Mouse (Mus musculus) left cerebral cortex, adult 9 months (tissue): ENCODE measurements around the gene Spib.
A peak's percentile ranks its signal among the peaks of the same experiment; 100 is the strongest.

ENCODE experiments used
- DNase-seq, 2 experiments: peaks; one replicate each; pipeline ENCODE4 v3.0.0; 2022; ENCODE audit warnings: low spot score in 2 of 2

The Spib gene

DNA sequence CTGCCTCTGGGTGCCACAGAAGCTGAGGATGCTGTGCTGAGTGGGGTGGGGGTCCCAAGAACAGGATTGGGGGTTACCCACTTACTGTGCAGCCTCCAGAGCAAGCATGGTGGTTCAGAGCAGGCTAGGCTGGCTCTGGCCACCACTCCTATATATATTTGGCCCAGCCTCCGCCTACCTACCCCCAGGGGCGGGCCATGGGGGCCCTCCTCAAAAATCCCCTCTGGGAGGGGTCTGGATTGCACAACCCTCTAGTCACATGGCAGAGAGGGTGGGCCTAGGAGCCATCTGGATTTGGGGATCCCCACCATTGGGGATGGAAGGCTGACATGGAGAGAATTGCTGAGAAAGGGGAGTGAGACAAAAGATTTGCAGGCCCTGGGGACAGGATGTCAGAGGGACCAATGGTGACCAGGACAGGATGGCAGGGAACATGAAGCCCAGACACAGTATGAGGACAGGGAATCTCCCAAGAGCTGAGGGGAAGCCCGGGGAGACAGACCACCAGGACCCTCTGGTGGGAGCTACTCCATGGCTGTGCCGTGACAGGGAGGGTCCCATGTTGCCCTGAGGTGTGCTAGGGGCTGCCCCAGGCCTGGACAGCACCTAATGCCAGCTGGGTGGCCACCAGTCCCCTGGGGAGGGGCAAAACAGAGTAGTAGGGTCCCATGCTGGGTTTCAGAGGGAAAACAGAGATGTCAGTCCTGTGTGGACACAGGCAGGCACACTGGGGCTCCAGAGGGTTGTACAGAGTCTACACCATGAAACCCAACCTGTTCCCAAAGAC, at the start of gene Spib:
Gene Spib, minus strand, starts transcription at position 126 of the 787 bp plus-strand sequence.
- no peak for DNase-seq

DNA sequence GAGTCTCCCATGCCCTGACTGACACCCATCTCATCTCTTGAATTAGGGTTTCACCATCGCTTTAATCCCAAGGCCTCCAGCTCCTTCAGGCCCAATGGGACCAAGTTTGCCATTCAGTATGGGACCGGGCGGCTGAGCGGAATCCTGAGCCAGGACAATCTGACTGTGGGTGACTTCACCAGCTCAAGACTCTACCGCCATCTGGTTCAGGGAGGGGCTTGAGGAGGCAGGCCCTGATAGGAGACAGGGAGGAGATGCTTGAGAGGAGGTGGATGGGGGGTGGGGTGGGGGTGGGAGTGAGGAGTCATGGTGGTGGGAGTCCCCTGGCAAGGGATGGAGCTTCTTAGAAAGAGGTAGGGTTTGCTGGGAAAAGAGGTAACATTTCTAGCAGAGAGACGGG, 49.8 kb upstream of the Spib start:
- DNase-seq, result no peak

DNA sequence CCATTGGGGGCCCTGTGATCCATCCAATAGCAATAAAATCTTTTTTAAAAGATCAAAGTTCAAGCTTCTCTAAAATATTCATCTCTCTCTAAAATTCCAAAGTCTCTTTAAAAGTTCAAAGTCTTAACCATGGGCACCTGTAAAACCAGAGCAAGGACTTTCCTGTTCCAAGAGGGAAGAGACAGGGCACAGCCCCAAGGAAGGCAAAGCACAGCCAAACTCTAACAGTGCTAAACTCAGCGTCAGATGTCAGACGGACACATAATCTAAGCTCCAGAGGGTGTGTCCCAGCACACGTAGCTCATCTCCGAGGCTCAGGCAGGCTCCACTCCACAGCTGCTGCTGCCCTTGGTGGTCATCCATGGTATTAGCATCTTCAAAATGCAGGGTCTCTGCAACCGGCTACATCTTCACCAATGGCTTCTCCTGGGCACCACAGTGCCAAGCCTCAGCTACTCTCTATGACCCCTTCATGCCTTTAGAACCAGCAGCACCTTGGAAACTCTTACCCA, 44.5 kb upstream of the Spib start:
- no peak for DNase-seq

DNA sequence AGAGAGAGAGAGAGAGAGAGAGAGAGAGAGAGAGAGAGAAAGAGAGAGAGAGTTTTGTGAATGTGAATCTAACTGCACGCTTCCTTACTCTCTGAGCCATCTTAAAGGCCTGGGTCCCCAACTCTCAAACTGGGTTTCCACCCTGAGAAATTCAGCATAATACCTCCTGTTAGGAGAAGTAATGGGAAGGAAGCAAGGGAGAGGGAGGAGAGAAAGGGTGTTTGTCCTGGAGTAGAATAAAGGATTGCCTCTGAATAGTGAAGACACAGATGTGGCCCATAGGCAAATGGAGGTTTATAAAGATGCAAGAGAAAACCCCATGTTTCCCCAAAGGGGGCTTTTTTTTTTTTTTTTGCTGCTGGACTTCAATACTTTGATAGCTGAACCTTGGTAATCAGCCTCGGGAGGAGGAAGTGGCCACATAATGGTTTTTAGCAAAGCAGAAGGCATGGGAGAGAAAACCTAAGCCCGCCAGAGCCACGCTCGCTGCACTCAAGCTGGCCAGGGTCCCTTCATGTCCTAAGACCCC, 41.1 kb upstream of the Spib start:
- DNase-seq, result no peak

DNA sequence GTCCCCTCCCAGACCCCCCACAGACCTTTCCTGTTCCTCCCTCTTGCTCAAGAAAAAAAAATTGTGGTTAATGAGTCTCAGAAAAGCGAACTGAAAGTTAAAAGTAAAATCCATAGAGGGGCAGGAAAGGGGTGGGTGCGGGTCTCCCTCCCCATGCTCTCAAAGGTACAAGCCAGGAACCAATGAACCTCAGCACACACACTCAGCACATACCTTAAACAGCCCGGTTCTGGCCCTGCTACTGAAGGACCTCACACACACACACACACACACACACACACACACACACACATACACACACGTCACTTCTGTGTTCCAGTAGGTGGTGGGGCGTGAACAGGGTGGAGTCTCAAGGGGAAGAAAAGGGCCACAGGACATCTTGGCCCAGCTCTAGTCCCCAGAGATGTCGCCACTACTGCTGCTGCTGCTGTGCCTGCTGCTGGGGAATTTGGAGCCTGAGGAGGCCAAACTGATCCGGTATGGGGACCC, 40.4 kb upstream of the Spib start, which contains the start of gene Napsa:
Gene Napsa, plus strand, starts transcription at position 168 of the 489 bp plus-strand sequence.
- no peak for DNase-seq

DNA sequence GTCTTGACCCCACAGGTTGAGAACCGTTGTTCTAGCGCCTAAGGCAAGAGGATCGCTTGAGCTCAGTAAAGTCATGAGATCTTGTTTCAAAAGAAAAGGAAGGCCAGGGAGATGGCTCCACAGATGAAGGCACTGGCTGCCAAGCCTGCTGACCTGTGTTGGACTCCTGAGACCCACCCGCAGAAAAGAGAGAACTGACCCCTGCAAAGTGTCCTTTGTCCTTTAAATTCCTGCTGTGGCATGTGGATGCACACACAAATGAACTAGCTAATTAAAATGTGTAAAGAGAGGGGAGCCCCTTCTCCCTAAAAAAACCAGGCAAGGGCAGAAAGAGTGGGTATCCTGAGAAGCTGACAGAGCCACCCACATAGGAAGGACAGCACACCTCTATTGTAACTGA, 39.9 kb upstream of the Spib start:
- DNase-seq, result no peak

DNA sequence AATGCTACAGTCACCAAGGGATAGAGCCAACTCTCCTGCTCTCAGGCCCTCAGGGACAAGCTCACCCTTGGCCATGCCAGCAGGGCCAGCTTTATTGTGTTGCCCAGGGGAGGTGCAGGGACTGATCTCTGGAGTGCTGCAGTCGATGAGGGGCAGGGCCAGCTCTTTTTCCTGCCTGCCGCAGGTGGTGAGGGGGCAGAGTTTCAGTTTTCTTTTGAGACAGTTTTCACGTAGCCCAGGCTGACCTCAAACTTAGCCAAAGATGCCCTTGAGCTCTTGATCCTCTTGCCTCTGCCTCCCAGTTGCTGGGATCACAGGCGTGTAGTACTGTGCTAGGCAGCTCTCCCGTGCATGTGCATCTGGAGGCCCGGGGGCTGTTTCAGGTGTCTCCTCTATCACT, 39.1 kb upstream of the Spib start:
- no peak for DNase-seq

DNA sequence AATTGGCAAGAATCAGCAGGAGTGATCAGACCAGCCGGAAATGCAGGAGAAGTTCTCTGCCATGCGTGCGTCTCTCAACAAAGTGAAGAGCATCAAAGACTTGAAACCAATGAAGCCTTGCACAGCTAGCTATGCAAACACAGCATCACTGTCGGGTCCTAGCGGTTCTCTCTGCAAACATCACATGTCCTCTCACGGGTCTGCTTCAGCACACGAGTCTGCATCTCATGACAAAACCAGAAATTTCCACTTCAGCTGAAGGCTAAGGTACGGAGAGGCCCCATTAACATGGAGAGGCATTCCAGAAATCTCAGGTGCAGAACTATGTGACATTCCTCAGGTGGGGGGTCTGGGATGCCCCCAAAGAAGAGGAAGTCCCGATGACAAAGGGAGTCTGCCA, 36.9 kb upstream of the Spib start:
- DNase-seq, result no peak

DNA sequence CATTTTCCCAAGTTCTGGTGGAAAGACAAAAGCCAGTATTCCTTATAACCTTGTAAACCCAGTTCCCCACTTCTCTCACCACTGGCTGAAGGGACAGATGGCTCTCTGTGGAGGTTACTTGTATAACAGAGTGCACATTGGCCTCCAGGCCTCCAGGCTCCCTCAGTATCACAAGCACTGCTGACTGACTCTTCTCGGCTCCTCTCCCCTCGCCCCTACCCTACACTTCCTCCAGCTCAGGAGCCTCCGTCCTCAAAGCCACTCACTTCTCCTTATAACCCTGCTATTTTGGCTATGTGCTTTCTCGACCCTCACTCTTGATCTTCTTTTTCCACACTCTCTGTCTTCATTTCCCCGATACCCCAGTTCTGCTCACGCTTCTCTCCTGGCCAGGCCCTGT, 33.5 kb upstream of the Spib start:
- DNase-seq, result no peak

DNA sequence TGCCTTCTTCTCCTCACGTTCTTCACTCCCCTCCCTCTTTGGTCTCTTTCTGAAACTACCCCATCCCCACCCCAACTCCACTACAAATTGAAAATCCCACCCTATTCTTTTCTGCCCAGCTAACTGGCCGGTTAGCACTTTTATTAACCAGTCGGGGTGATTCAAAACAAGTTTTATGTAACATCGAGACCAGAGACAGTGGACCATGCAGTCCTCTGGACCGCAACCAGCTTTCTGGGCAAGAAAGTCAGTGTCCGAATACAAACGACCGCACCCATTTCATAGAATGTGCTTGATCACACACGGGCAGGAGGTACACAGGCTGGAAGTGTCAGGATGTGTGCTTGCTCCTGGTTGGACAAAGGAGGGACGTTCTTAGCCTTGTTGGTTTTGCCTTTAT, 32.6 kb upstream of the Spib start:
- no peak for DNase-seq

DNA sequence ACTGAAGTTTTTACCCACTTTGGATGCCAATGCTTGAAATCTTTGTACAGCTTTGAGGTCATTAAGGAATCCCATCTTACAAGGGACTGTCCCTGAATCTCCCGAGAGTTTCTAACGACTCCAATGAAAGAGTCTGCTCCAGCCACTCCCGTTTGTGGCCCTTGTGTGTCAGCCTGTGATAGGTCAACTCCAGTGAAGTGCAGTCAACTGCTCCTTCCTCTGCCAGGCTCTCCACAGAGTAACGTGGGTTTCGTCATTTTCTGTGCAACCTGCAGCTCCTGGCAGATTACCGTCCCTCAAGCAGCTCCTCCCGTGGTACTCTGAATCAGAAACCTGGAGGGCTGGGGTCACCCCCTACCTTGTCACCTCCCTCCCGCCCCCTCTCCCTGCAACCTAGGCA, 31.4 kb upstream of the Spib start:
- DNase-seq, result no peak

DNA sequence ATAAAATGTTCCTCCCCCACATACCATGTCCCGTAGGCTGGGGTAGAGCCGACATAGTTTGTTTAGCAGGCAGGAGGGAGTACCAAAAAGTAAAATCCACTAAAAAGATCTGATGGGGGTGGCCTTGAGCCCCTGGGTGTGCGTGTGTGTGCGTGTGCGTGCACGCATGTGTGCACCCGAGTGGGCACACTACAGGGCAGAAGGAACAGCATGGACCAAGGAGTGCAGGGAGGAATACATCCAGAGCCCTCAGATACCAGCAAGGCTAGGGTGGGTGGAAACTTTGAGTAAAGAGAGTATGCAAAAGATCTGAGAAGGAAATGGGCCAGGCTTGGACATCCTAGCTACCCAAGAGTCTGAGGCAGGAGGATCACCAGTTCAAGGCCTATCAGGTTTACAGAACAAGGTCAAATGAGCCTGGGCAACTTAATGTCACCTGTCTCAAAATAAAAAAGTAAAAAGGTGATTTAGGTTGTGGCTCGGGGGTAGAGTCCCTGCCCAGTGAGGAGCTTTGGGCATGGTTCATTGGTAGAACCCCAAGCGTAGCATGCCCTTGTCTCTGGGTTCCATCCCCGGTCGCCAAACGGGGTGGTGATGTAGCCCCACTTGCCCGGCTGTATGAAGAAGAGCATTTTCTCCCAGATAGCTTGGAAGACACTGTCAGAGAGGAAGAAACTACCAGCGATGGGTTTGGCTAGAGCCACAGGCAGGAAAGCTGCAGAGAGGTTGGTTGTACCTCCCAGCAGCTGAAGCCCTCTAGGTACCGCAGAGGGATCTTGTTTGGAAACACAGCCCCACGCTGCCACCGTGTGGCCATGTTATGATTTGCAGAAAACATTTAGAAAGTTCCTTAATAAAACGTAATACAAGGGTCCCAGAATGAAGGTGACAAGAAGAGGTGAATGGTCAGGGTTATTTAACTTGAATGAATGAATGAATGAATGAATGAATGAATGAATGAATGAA, 28.8 kb upstream of the Spib start:
- peak in 1 of 2 experiments; percentile 82 for DNase-seq

DNA sequence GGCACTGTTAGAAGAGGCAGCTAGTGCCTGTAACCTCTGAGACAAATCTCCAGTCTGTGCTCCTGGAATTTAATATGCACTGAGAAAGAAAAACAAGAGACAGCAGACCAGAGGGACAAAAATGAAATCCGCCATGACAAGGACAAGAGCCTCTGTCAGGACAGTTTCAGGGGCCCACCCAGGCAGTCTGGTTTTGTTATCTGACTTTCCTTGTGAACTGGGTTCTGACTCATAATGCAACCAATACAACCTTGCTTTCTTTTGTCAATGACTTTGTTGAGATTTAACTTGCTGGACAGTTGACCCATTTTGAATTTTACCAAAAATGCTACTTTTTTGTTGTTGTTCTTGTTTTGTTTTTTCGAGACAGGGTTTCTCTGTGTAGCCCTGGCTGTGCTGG, 25.8 kb upstream of the Spib start:
- DNase-seq, result no peak

DNA sequence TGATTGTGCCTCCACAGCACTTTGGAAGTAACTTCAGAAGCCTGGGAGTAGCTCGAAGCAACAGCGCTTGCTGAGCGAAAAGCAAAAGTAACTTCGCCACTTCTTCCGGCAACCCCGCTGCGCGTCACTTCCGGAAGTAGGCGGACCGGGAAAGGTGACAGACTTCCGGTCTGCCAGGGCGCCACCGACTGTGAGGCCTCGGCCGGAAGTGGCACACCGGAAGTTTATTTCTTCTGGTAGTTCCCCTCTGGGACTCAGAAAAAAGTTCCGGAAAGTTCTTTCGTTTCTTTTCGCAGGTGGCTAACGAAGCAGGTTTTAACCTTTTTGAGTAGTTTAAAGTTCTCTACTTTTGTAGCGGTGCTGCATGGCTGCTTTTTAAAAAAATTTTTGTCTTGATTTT, 22.0 kb upstream of the Spib start, which contains the start of gene Nr1h2:
Gene Nr1h2, minus strand, starts transcription at position 126 of the 400 bp plus-strand sequence.
- DNase-seq, result peak; percentile 79 to 96

DNA sequence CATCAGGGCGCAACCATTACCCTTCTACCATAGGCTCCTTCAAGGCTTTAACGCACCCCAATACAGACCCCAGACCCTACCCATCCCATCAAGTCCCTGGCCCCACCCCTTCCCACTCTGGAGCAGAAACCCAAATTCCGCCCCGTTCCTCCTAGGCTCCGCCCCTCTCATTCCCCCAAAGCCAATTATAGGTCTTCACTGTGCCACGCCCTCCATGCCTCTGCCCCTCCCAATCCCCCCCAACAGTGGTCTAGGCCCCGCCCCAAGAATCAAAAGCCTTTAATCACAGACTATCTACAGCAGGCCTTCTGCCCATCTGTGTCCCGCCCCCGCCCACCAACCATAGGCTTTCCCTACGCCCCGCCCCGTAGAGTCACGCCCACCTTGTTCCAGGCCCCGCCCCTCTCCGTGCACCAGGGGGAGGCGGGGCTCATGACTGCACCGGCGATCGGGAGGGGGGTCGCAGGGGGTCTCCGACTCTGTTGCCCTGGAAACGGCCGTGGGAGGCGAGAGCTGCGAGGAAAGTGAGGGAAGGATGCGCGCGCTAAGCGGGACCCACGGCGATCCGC, 21.4 kb upstream of the Spib start:
- DNase-seq, result peak in 1 of 2 experiments; percentile 51

DNA sequence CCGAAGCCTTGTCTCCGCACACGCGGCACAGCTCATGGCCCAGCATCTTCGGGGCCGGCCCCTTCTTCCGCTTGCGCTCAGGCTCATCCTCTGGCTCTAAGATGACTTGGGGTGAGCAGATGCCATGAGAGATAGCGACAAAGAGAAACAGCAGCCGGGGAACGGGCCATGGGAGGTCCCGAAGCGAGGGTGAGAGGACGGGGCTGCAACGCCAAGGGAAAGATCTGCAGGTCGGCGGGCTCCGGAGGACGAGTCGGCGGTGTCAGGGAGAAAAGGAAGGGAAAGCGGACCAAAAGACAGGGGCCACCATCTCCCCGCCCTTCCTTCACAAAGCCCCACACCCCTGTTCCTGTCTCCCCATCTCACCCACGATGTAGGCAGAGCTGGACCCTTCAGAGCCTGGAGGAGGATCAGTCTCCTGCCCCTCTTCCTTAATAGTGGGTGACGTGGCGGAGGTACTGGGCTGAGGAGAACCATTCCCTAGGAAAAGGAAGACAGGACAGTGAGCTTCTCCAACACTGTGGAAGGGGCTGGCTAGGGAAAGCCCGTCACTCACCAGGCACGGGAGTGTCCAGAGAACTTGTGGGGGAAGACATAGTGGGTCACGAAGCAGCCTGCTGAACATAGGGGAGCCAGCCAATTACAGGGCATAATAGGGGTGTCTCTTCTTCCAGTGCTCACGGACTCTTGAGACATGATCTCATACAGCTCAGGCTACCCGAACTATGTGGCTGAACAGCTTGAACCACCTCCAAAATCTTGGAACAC, 20.5 kb upstream of the Spib start:
- no peak for DNase-seq

DNA sequence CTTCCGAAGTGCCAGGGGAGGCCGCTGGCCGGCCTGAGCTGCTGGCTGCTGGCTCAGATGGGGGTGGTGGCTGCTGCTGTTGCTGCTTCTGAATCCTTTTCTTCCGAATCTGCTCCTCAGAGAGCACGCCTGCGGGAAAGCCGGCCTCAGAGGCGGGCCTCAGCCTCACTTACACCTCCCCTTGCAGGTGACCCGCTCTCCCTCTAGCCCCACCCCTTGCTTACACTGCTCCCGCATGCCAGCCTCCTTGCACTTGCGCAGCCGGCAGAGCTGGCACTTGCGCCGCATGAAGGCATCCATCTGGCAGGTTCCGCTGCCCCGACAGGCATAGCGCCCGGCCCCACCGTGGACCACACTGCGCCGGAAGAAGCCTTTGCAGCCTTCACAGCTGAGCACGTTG, 19.9 kb upstream of the Spib start:
- no peak for DNase-seq

DNA sequence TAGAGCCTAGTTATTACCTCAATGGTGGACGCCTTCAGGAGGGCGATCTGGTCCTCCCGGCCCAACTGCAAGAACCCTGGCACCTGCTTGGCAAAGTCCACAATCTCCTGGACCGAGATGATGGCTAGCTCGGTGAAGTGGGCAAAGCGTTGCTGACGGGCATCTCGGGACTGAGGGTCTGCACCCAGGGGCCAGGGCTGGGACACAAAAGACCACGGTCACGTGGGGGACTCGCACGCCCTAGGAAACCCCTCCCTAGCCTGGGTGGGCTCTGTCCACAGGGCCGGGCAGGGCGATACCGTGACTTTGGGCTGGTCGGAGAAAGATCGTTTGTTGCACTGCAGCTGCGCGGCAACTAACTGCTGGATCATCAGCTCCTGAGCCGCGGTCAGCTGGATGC, 19.4 kb upstream of the Spib start:
- no peak for DNase-seq

DNA sequence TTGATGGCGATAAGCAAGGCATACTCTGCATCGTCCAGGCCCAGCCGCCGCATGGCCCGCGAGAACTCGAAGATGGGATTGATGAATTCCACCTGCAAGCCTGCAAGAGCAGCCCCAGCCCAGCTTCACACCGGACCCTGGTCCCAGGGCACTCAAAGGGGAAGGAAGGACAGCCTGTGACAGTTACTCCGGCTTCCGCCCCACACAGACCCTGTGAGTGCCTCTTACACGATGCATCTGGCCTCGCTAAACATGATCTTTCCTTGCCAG, 18.5 kb upstream of the Spib start:
- DNase-seq, result no peak

DNA sequence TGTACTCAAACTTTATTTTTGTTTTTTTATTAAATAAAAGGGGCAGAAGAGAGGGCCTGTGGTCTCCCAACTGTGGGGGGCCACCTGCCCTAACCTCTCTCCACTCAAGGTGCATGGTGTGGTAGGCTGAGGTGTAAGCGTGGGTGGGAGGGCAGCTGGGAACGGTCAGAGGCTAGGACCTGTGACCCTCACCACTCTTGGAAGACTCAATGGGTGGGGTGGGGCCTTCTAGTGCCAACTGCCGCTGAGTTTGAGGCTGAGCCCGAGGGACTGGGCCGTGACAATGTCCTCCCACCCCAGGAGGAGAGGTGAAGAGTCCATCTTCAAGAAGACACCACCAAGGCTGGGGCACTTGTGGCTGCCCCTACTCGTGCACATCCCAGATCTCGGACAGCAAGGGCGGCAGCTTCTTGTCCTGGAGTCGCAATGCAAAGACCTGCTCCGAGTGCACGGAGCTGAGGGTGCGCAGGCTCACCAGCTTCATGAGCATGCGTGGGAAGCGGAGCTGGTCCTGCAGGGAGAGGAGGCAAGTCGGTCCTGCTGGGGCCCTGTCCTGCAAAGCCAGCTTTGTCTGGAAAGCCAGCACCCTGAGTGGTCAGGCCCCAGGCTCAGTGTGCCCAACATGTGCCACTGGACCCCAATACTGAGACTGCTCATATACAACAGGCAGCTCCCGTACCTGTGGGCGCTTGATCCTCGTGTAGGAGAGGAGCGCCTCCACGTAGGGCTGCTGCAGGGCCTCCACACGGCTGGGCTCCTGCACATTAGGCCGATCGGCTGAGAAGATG, 17.9 kb upstream of the Spib start:
- no peak for DNase-seq
